Mouse (Mus musculus) bone marrow, adult 2 months (tissue): Measurements from ENCODE around the gene Fcgrt. TPM values are rescaled to one million over a fixed set of nuclear protein-coding genes. Genes with fewer than 3 reads are reported as not detected.

Experiments
- H3K27ac ChIP-seq: fragments of 200-500 bp; 2 replicates; pipeline ENCODE4 v1.5.1; 2012; ENCODE audit warnings: low read depth, mild to moderate bottlenecking, control low read depth, inconsistent platforms, low read length; ENCODE audit not compliant: control insufficient read depth, poor library complexity, insufficient read depth
- H3K4me1 ChIP-seq: fragments of 200-500 bp; 2 replicates; pipeline ENCODE4 v1.6.1; 2011; ENCODE audit warnings: low read length; ENCODE audit not compliant: control insufficient read depth, insufficient read depth
- H3K4me3 ChIP-seq: fragments of 200-500 bp; replicated peaks from 2 replicates; pipeline ENCODE3; 2011; ENCODE audit warnings: mild to moderate bottlenecking, low read depth, low read length, control low read depth; ENCODE audit not compliant: control insufficient read depth
- CTCF ChIP-seq: fragments of 200-500 bp; IDR thresholded peaks from 2 replicates; pipeline ENCODE4 v1.5.1; 2011; ENCODE audit warnings: low read length, control low read depth; ENCODE audit not compliant: control insufficient read depth, insufficient read depth
- POLR2A ChIP-seq: fragments of 200-500 bp; IDR thresholded peaks from 2 replicates; pipeline ENCODE4 v1.6.1; 2011; ENCODE audit warnings: low read depth, mild to moderate bottlenecking, control low read depth, low read length, borderline replicate concordance; ENCODE audit not compliant: control insufficient read depth
- WGBS: fragments of 180-500 bp; shearing (Covaris S2); methylation state at CpG from one replicate; pipeline ENCODE4 v1.1.7; 2018; 5-methylcytosine and 5-hydroxymethylcytosine counted together
- polyA plus RNA-seq: library from polyadenylated mRNA; stranded (reverse); fragments of >200 nt; gene quantifications from 2 replicates; pipeline ENCODE4 v1.2.4, GENCODE M21; 2011; ENCODE audit warnings: low replicate concordance; ENCODE audit not compliant: missing spikeins, insufficient read depth, insufficient read length

Gene Fcgrt
- polyA plus RNA-seq, 1 experiment: 19.1 TPM

DNA sequence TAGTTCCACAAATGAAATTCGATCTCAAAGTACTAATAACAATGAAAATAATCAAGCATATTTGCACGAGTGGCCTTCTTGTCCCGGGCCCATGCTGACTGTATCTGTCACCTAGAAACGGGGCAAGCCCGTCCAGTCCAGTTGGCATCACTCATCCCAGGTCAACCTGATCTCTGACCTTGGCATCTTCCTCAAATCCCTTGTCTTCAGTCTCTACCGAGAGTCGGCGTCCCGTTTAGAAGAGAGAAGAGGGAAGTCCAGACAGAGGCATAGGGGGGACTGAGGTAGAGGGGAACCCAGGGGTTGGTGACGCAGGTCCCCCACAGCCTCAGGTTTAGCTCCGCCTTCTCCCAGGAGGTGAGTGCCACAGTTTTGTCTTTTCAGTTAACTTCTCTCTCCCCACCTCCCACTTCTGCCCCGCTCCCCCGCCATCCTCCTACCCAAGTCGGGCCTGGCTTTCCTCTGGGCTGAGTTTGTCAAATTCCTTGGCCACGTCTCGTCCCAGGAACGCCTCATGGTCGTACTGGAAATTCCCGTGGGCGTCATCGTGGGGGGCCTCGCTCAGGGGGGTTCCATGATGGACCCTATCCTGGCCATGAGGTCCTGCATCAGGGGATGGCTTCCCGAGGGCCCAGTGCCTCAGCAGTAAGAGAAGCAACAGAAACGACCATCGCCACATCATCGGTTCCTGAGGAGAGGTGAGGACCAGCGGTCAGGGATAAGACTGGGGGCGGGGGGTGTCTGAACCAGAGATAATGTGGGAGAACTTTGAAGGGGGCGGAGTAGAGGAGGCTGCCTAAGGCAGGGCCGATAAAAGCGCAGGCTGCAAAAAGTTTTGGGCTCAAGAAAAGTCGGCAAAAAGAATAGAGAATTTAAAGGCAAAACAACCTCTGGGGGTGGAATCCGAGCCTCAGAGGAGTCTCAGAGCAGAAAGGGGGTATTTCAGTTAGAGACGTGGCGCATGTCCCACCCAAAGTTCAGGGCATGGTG, 12.4 kb downstream of the Fcgrt start:
- WGBS: 7% methylated on average over 35 of the region's 35 CpGs
- no peaks in the 10 kb centered on the region for H3K4me1 ChIP-seq
- H3K4me3 ChIP-seq: peak overlapping the region; percentile 12
- H3K27ac ChIP-seq: no peak overlapping the region
- no peak for TF ChIP-seq CTCF

DNA sequence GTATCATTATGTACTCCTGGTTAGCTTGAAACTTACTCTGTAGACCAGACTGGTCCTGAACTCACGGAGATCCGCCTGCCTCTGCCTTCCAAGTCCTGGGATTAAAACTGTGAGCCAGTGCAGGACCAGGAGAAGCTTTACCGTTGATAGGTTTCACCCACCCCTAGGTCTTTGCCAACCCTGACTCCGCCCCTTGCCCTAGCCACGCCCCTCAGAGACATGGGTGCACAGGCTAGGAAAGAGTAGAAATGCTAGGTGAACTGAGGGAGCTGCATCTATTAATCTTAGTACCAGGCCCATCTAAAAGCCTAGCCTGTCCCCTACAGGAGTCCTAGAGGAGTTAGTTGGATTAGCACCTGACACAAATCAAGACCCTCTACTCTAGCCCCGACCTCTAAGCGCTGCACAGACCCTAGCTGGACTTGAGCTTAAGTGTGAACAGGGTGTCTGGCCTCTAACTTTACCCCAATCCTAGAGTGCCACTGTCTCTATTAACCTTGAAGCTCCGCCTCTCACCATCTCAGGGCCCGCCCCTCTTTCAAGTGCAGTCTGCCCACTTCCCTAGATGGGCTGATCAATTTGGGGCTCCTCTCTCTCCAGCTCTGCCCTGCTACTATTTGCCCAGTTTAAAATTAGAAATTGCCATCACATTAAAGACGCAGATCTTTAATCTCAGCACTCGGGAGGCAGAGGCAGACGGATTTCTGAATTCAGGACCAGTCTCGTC, 13.2 kb downstream of the Fcgrt start:
- TF ChIP-seq POLR2A: no peak
- TF ChIP-seq CTCF: no peak
- H3K4me3 ChIP-seq: no peak overlapping the region
- no peaks in the 10 kb centered on the region for H3K4me1 ChIP-seq
- WGBS: 51% methylated on average over 13 of the region's 13 CpGs
- H3K27ac ChIP-seq: no peak overlapping the region

DNA sequence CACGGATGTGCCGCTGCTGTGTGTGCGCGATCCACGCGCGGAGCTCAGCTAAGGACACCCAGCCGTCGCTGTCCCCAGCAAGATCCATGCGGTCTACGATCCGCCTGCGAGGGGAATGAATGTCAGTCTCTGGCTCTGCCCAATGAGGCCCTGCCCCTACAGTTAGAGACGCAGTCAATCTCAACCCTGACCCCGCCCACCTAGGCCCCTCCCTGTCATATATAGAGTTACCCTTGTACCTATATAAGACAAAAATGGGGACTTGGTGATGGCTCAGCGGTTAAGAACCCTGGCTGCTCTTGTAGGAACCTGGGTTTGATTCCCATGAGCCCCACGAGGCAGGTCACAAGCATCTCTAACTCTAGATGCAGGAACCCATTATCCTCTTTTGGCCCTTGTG, 15.1 kb downstream of the Fcgrt start:
- 93% methylated on average over 17 of the region's 17 CpGs for WGBS
- no peak for TF ChIP-seq POLR2A
- no peak for TF ChIP-seq CTCF
- H3K4me1 ChIP-seq: no peaks in the 10 kb centered on the region
- no peak overlapping the region for H3K4me3 ChIP-seq
- H3K27ac ChIP-seq: no peak overlapping the region

DNA sequence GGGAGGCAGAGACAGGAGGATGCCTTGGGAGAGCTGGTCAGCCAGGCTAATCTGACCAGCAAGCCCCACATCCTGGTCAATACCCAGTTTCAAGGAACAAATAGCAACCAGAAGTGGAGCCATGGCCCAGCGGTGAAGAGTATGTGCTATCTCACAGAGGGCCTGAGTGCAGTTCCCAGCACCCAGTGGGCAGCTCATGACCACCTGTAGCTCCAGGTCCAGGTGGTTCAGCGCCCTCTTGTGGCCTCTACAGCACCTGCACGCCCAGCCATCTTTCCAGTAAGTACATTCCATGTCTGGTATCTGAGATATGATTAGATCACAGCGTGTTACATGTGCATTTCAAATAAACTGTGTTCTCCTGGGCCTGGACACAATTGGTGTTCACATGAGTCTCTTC, 17.6 kb downstream of the Fcgrt start:
- TF ChIP-seq POLR2A: no peak
- TF ChIP-seq CTCF: peak; percentile 54; the same call in 1 of the 2 replicates
- WGBS: 75% methylated on average over 4 of the region's 4 CpGs
- peaks cover 3% of the 10 kb centered on the region; the same call in 1 of the 2 replicates for H3K4me1 ChIP-seq
- no peak overlapping the region for H3K4me3 ChIP-seq
- no peak overlapping the region for H3K27ac ChIP-seq

DNA sequence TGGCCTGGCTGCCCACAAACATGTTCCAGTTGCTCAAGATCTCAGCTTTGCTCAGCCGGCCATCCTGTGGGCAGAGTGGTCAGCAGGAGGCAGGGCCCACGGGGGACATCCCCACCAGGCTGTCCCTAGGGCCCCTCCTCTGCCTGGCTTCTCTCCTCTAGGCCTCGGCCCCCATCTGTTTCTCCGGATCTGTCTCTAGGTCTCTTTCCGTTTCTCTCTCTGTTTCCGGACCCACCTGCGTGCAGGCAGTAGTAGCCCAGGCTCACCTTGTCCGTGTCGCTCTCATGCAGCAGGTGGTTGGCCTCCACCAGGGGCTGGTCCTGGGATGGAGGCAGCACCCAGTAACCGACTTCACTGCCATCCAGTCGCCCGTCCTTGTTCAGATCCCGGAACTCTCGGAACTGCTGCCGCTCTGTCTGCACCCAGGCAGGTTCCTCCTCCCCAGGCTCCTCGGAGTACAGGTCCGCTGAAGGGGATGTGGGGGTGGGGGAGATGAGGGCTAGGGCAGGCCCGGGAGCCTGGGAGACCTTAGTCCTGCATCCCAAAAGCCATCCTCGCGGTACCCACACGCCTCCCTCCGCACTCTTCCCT, 20.3 kb downstream of the Fcgrt start:
- 35% methylated on average over 22 of the region's 22 CpGs for WGBS
- peaks cover 3% of the 10 kb centered on the region; the same call in 1 of the 2 replicates for H3K4me1 ChIP-seq

DNA sequence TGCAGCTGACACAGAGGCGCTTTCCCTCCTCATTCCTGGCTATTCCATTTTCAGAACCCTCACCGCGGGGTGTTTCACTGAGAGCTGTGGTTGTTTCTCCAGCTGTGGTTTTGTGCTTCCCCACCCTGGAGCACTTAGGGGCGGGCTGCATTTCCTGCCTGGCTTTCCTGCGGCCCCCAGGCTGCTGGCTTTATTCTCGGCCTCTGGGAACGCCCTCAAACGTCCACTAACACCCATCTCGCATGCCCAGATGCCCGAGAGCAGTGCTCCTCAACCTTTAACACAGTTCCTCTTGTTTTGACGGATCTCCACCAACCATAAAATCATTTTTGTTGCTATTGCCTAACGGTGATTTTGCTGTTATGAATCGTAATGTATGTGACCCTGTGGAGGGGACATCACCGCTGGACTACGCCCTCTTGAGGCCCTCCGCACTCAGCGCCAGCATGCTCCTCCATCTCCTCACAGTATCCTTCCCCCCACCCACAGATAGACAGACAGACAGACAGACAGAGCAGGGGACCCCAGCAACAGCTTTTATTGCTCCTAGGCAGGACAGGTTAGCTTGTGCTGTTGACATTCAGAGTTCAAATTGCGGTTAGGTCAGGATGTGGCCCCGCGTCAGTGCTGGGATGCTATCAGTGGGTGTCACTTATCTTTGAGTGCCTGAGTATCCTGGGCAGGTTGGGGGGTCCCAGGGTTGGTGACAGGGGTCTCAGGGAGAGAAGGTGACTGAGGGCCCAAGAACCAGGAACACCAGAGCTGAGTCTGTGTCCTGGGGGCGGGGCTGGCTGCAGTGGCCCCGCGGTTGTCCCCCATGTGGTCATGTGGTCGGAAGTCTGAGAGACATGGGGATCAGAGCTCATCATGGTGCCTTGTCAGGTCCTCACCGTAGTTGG, 21.0 kb downstream of the Fcgrt start:
- Histone ChIP-seq H3K4me3 (peak overlapping the region; percentile 50), H3K4me1 (peaks cover 3% of the 10 kb centered on the region; the same call in 1 of the 2 replicates), H3K27ac (peak overlapping the region; percentile 53)
- TF ChIP-seq POLR2A (peak; percentile 66; the same call in 1 of the 2 replicates), CTCF (peak; percentile 36; the same call in 1 of the 2 replicates)
- under 1% methylated on average over 25 of the region's 25 CpGs for WGBS

More for the DNA sequence above, 20.3 kb downstream of the Fcgrt start:
- Histone ChIP-seq H3K4me3 (peak overlapping the region; percentile 50), H3K27ac (peak overlapping the region; percentile 53)
- 0 out of 2 replicates have a peak, but pooled peaks have one; percentile 37 for TF ChIP-seq POLR2A
- TF ChIP-seq CTCF: no peak

DNA sequence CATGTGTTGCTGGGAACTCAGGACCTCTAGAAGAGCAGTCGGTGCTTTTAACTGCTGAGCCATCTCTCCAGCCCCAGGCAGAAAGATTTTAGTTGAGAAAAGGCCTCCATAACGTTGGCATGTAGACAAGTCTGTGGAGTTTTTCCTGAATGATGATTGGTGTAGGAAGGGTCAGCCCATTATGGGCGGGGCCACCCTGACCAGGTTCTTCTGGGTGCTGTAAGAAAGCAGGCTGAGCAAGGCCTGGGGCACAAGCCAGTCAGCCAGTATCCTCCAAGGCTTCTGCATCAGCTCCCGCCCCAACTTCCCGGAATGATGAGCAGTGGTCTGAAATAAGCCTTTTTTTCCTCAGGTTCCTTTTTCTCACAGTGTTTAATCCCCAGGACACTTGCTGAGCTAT, 22.6 kb downstream of the Fcgrt start:
- Histone ChIP-seq H3K4me3 (no peak overlapping the region), H3K27ac (no peak overlapping the region), H3K4me1 (peaks cover 3% of the 10 kb centered on the region; the same call in 1 of the 2 replicates)
- WGBS: 66% methylated on average over 5 of the region's 5 CpGs
- TF ChIP-seq CTCF (no peak), POLR2A (no peak)
